Mouse (Mus musculus): ENCODE data around the gene Smoc1.

Smoc1 gene

GRCm38 (mm10) chr12:81081031-81081430 is 54.4 kb downstream of the Smoc1 start:
- DNase-seq (ENCODE audit: low read depth, low spot score), result no peak

GRCm38 (mm10) chr12:81083146-81083545 is 56.5 kb downstream of the Smoc1 start:
- DNase-seq (ENCODE audit: low read depth, low spot score), result no peak

- DNase-seq (ENCODE audit: low read depth, low spot score), result no peak
These were observed 58.6 kb downstream of the Smoc1 start for GRCm38 (mm10) chr12:81085244-81085643.

DNA sequence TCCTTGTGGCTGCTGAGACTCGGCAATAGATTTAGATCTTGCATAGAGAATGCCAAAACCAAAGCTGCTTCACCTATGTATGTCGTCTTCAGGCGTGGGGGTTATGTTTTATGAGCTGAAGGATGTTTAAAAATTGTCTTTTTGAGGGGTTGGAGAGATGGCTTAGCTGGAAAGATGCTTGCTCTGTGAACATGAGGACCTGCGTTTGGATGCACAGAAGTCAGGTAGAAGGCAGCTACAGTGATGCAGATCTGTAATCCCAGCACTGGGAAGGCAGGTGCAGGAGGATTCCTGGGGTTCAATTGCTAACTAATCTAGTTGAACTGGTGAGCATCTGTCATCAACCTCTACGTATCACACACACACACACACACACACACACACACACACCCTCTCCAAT is 61.5 kb downstream of the Smoc1 start:
- no peak for DNase-seq (ENCODE audit: low read depth, low spot score)

- no peak for DNase-seq (ENCODE audit: low read depth, low spot score)
These were observed 65.0 kb downstream of the Smoc1 start for GRCm38 (mm10) chr12:81091641-81092040.

DNA sequence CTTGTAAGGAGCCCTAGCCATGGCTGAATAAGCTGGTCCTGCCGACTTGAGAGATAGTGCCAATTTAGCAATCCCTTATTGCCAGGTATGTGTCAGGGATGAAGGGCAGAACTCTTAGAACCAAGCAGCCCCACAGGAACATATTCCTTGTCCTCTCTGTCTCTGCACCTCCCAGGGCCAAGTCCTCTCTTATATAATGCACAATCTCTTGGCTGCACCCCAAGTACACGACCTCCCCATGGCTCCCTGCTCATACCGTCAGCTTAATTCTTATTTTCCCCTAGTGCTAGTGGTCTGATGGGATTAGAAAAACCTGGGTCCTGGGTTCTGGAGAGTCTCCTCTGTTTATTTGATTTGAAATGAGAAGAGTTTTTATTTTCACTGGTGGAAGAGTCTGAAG is 66.0 kb downstream of the Smoc1 start:
- no peak for DNase-seq (ENCODE audit: low read depth, low spot score)

GRCm38 (mm10) chr12:81093211-81093610 is 66.6 kb downstream of the Smoc1 start:
- DNase-seq (ENCODE audit: low read depth, low spot score), result no peak

DNA sequence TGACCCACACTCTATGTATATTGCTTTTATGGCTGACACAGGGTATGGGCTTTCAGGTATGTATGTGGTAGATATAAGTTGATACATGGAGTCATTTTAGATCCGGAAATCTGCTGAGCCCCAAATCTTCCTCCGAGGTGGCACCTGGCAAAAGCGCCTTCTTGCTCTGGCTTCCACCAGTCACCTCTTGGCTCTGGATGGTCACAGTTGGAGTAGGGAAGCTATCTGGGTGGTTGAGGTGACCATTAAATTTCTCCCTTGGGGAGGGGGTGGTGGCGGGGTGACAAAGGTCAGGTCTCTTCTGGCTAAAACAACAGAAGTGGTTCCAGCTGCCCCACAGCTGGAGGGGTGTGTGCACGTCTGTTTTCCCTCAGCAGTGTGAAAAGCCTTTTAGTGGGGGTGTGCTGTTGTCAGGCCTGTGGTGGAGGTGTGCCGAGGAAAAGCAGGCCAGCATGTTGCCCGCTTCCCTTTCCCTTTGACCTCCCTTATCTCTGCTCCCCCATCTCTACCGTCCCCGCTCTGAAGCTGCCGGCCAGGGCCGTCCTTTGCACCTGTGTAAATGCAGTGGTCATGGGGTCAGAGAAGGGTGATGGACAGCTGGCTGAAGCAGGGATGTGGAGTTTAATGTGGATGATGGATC is 68.3 kb downstream of the Smoc1 start:
- DNase-seq (ENCODE audit: low read depth, low spot score), result peak; percentile 45

DNA sequence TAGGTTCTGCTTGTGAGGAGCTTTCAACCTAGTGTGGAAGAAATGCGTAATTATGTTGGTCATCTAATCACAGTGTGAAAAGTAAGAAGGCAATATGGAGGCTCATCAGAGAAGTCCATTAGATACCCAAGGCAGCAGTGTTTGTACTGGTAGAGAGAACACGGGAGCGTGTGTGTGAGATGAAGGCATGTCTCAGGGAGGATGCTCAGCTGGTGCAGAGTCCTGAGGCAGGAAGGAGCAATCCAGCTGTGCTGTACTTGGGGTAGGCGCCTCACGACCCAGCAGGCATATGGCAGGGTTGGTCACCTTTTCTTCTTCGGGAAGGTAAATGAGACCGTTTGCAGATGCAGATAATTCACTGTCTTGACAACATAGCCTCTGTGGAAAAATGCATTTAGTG is 70.7 kb downstream of the Smoc1 start:
- DNase-seq (ENCODE audit: low read depth, low spot score), result no peak

GRCm38 (mm10) chr12:81097738-81098137 is 71.1 kb downstream of the Smoc1 start:
- DNase-seq (ENCODE audit: low read depth, low spot score), result no peak

- DNase-seq (ENCODE audit: low read depth, low spot score), result no peak
These were observed 72.6 kb downstream of the Smoc1 start for GRCm38 (mm10) chr12:81099161-81099560.

DNA sequence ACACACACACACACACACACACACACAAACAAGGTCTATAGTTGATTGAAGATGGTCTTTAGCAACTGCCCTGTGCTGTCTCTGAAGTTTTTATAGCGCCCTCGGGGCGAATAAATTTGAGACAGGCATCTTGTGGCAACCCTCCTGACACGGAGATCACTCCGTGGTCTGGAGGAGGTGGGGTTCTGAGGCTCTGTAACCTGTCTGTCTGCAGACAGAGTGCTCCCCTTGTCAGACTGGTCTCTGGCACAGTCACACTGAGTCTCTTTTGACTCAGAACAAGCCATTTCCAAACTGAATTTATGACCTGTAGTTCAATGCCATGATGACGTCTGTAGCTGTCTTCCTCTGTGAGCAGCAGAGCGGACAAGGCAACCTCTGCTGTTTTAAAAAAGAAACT is 75.1 kb downstream of the Smoc1 start:
- DNase-seq (ENCODE audit: low read depth, low spot score), result peak; percentile 61

- no peak for DNase-seq (ENCODE audit: low read depth, low spot score)
These were observed 77.9 kb downstream of the Smoc1 start for GRCm38 (mm10) chr12:81104546-81104945.

DNA sequence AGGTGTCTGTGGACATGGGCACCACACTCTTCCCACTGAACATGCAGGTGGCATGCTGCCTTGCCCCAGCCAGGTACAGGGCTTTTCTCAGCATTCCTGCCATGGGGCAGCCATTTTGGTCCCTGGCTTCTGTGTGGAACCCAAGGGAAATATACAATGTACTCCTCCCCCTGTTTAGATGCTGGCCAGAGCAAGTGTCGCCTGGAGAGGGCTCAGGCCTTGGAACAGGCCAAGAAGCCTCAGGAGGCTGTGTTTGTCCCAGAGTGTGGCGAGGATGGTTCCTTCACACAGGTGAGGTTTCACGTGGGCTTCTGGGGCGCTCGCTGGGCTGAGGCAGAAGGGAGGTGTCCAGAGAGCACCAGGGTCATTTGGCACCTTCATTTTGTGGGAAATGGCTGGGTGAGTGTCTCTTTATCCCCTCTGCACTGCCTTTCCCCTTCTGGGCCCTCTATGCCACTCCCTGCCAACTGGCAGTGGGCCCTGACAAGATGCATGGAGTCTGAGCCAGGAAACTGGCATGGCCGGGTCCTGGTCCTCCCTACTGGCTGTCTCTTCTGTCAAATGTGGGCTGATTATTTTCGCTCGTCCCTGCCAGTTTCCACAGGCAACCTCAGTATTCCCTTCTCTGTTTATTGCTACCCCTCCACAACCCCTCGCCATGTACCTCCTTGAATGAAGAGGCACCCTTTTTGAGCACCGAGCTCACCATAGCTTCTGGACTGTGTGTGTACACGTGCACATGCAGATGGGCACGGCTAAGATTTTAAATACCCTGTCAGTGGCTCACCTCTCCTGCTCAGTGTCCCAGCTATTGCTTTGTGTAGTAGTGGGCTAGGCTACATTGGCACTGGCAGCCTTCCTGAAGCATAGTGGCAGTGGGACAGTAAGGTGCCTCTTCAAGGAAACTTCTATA is 79.4 kb downstream of the Smoc1 start:
- DNase-seq (ENCODE audit: low read depth, low spot score), result no peak

DNA sequence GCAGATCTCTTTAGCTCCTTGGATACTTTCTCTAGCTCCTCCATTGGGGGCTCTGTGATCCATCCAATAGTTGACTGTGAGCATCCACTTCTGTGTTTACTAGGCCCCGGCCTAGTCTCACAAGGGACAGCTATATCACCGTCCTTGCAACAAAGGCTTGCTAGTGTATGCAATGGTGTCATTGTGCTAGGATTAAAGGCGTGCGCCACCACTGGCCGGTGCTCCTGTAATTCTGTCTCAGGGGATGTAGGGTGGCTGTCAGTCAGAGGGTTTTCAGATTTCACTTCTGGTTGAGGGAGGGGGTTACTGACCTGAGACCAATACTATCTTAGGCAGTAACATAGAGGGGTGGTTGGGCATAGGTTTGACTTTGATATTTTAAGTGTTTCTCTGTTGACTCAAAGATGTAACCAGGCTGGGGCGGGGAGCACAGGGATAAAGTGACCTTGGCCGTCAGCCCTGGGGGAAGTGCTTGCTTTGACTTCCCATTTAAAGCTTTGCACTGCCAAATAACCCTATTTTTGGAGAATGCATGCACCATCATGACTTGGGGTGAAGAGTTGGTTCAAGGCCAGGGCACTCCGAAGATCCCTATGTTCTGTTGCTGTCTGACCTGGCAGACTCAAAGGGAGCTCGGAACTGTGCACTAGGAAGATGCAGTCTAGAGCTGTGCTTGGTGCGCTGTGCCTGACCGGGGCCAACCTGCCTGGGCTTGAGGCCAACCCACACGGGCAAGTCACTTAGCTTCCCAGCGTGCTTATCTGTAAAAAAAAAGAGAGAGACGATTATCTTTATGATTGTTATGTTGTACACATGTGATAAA is 80.9 kb downstream of the Smoc1 start:
- DNase-seq (ENCODE audit: low read depth, low spot score), result no peak

DNA sequence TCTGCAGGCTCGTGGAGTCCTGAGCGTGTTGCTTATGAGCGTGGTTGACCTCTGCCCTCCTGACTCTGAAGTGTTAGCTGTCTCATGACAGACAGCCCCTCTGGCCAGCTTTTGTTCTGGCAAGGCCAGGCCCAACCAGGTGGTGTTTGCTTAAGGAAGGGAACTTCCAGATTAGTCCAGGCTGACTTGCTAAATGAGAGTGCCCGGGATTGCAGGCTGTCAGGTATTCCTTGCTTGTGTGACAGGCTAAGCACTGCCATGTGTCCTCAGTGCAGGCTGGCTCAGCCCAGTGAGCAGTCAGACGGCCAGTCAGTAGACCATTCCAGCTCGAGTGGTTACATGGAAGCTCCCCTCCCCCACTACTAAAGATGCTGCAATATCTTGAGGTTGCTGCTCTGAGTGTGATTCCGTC is 82.0 kb downstream of the Smoc1 start:
- peak; percentile 61 for DNase-seq (ENCODE audit: low read depth, low spot score)

GRCm38 (mm10) chr12:81110006-81110405 is 83.4 kb downstream of the Smoc1 start:
- DNase-seq (ENCODE audit: low read depth, low spot score), result no peak

GRCm38 (mm10) chr12:81112321-81112720 is 85.7 kb downstream of the Smoc1 start:
- DNase-seq (ENCODE audit: low read depth, low spot score), result no peak

- DNase-seq (ENCODE audit: low read depth, low spot score), result no peak
These were observed 93.7 kb downstream of the Smoc1 start for GRCm38 (mm10) chr12:81120301-81120700.

GRCm38 (mm10) chr12:81123793-81124192 is 97.2 kb downstream of the Smoc1 start:
- DNase-seq (ENCODE audit: low read depth, low spot score), result no peak

GRCm38 (mm10) chr12:81126842-81127241 is 100.2 kb downstream of the Smoc1 start:
- no peak for DNase-seq (ENCODE audit: low read depth, low spot score)

DNA sequence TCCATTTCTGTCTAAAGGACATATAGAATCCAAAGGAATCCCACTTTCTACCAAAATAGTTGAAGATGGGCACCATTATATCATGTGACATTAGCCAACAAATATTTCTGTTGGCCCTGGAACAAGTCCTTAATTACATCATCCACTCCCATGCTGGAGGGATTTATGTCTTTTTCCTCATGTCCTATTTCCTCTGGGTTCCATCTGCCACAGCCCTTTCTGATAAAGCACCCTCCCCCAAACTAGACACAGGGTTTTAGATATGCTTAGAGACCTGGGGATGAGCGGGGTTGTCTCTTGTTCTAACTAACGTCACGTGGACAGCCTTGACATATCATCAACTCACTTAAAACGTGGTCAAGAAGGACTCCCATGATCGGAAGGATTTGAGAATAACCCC is 102.1 kb downstream of the Smoc1 start:
- DNase-seq (ENCODE audit: low read depth, low spot score), result no peak

All from mesoderm, embryonic 11.5 days (tissue).